Mouse (Mus musculus): Measurements from ENCODE around the gene Dgkb. TPM values are rescaled to one million over a fixed set of nuclear protein-coding genes. Genes with fewer than 3 reads are reported as not detected.

Dgkb gene
- polyA plus RNA-seq, 1 experiment from 2014 or later: 4.0 TPM

- H3K27me3 ChIP-seq (ENCODE audit: control insufficient read depth, insufficient read depth, low read depth, low read length): no peaks in the 10 kb centered on the region
- no peak overlapping the region for H3K27ac ChIP-seq (ENCODE audit: low read length)
- H3K4me1 ChIP-seq (replicated peaks; ENCODE audit: control insufficient read depth, insufficient read depth, low read length): no peaks in the 10 kb centered on the region
- H3K4me3 ChIP-seq (ENCODE audit: low read length): no peak overlapping the region
- H3K4me2 ChIP-seq (ENCODE audit: low read depth, low read length): no peak overlapping the region
- H3K9ac ChIP-seq (ENCODE audit: low read length): no peak overlapping the region
- H3K9me3 ChIP-seq (ENCODE audit: control insufficient read depth, low read length): no peaks in the 10 kb centered on the region
- H3K36me3 ChIP-seq (ENCODE audit: control insufficient read depth, insufficient read depth, low read length): no peaks in the 10 kb centered on the region
- 44% methylated on average over 3 of the region's 3 CpGs for WGBS
- ATAC-seq (ENCODE audit: low read depth): no peak
Observed at GRCm38 (mm10) chr12:38668265-38668664, 850.7 kb downstream of the Dgkb start.

Measured in lung, embryonic 16.5 days (tissue).